Mouse (Mus musculus) cerebellum, adult 9-10 months (tissue): ENCODE data around the gene Sun2.

Source experiments
- DNase-seq: peaks from one replicate; pipeline ENCODE4 v3.0.0; 2022

The Sun2 gene

GRCm38 (mm10) chr15:79741921-79742705 lies at the start of gene Sun2:
Sun2 (minus strand) TSS chr15:79742536.
- peak; percentile 94 for DNase-seq

GRCm38 (mm10) chr15:79791502-79791901 lies 49.2 kb upstream of the Sun2 start:
- no peak for DNase-seq

- no peak for DNase-seq
Observed at GRCm38 (mm10) chr15:79790905-79791304, 48.6 kb upstream of the Sun2 start.

- DNase-seq: no peak
Observed at GRCm38 (mm10) chr15:79790111-79790510, 47.8 kb upstream of the Sun2 start.

- no peak for DNase-seq
Observed at GRCm38 (mm10) chr15:79787815-79788214, 45.5 kb upstream of the Sun2 start.

GRCm38 (mm10) chr15:79785056-79785455 lies 42.7 kb upstream of the Sun2 start:
- no peak for DNase-seq

GRCm38 (mm10) chr15:79777749-79778148 lies 35.4 kb upstream of the Sun2 start, which contains the start of gene Dnal4:
Dnal4 (minus strand) TSS chr15:79777849.
- no peak for DNase-seq

GRCm38 (mm10) chr15:79775662-79776061 lies 33.3 kb upstream of the Sun2 start:
- DNase-seq: no peak

GRCm38 (mm10) chr15:79774117-79775027 lies 32.0 kb upstream of the Sun2 start:
- DNase-seq: peak; percentile 99

- no peak for DNase-seq
Observed at GRCm38 (mm10) chr15:79770629-79771240, 28.4 kb upstream of the Sun2 start.

- DNase-seq: no peak
Observed at GRCm38 (mm10) chr15:79768302-79768701, 26.0 kb upstream of the Sun2 start.

GRCm38 (mm10) chr15:79767327-79767961 lies 25.1 kb upstream of the Sun2 start:
- no peak for DNase-seq

GRCm38 (mm10) chr15:79766586-79767071 lies 24.3 kb upstream of the Sun2 start:
- peak; percentile 84 for DNase-seq

- DNase-seq: peak; percentile 63
Observed at GRCm38 (mm10) chr15:79766168-79766567, 23.8 kb upstream of the Sun2 start.

- peak; percentile 78 for DNase-seq
Observed at GRCm38 (mm10) chr15:79765361-79765760, 23.0 kb upstream of the Sun2 start.

GRCm38 (mm10) chr15:79764539-79765267 lies 22.4 kb upstream of the Sun2 start:
- DNase-seq: peak; percentile 78

GRCm38 (mm10) chr15:79763601-79764246 lies 21.4 kb upstream of the Sun2 start:
- DNase-seq: peak; percentile 91

GRCm38 (mm10) chr15:79763001-79763400 lies 20.7 kb upstream of the Sun2 start:
- DNase-seq: peak; percentile 59

GRCm38 (mm10) chr15:79760956-79761355 lies 18.6 kb upstream of the Sun2 start:
- DNase-seq: no peak

GRCm38 (mm10) chr15:79757118-79757517 lies 14.8 kb upstream of the Sun2 start:
- DNase-seq: no peak

- no peak for DNase-seq
Observed at GRCm38 (mm10) chr15:79755977-79756625, 13.8 kb upstream of the Sun2 start.
